Mouse (Mus musculus): Measurements from ENCODE around the gene Xrcc1. TPM values are rescaled to one million over a fixed set of nuclear protein-coding genes. Genes with fewer than 3 reads are reported as not detected.

Gene Xrcc1
- polyA plus RNA-seq, 1 experiment from 2014 or later = 26.6 TPM

GRCm38 (mm10) chr7:24592163-24592562 lies 46.1 kb downstream of the Xrcc1 start:
- H3K4me1 ChIP-seq (replicated peaks; ENCODE audit: control insufficient read depth, insufficient read depth, low read length) = peaks cover 9% of the 10 kb centered on the region; the same call in 1 of the 2 replicates
- WGBS = 62% methylated on average over 4 of the region's 4 CpGs
- no peak overlapping the region for H3K4me3 ChIP-seq (ENCODE audit: low read depth, low read length)
- no peak overlapping the region for H3K4me2 ChIP-seq (replicated peaks; ENCODE audit: low read depth)
- no peak for TF ChIP-seq CTCF (IDR thresholded peaks at IDR 0.05; ENCODE audit: low read depth)
- H3K9me3 ChIP-seq (ENCODE audit: control insufficient read depth) = no peaks in the 10 kb centered on the region
- no peak overlapping the region for H3K9ac ChIP-seq (ENCODE audit: low read depth, low read length)
- no peaks in the 10 kb centered on the region for H3K36me3 ChIP-seq (ENCODE audit: control insufficient read depth, insufficient read depth)
- H3K27ac ChIP-seq (ENCODE audit: low read depth, low read length) = no peak overlapping the region
- ATAC-seq = no peak
- H3K27me3 ChIP-seq (replicated peaks; ENCODE audit: control insufficient read depth, insufficient read depth, low read length) = no peaks in the 10 kb centered on the region

- 79% methylated on average over 6 of the region's 6 CpGs for WGBS
- no peak for TF ChIP-seq CTCF (IDR thresholded peaks at IDR 0.05; ENCODE audit: low read depth)
Observed at GRCm38 (mm10) chr7:24592781-24593180, 46.7 kb downstream of the Xrcc1 start.

DNA sequence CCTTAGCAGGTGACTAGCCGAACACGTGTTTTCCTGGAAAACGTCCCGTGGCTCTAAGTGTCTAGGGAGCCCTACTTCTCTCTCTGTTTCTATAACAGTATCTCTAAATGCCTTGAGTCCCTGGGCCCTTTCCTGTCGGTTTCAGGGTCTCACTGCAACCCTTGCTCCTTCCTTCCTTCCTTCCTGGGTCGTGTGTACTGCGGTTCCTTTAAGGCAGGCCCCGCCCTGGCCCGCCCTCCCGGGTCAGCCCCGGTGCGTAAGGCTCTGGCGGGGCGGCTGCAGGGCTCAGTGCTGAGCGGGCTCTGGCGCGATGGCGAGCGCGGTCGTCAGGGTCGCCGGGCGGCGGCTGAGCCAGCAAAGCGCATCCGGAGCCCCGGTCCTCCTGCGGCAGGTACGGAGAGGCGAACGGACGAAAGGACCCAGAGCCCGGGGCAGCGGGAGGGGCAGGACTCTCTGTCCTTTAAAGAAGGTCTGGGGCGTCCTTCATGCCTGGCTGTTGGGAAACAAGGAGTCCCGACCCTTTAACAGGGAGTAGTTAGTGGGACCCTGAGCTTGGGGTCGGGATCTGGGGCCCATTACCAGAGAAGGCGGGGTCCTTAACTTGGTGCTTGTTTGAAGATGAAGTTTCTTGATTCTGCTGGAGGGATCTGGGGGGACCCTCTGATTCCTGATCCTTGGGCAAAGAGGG lies 47.7 kb downstream of the Xrcc1 start:
- 2% methylated on average over 39 of the region's 39 CpGs for WGBS
- TF ChIP-seq CTCF (IDR thresholded peaks at IDR 0.05; ENCODE audit: low read depth) = no peak
- no peak overlapping the region for H3K27ac ChIP-seq (ENCODE audit: low read depth, low read length)
- H3K9ac ChIP-seq (ENCODE audit: low read depth, low read length) = peak overlapping the region; percentile 43; the same call in 1 of the 2 replicates
- H3K27me3 ChIP-seq (replicated peaks; ENCODE audit: control insufficient read depth, insufficient read depth, low read length) = no peaks in the 10 kb centered on the region
- 0 out of 2 replicates have a peak, but pooled peaks cover 3% of the 10 kb centered on the region for H3K4me1 ChIP-seq (replicated peaks; ENCODE audit: control insufficient read depth, insufficient read depth, low read length)
- no peaks in the 10 kb centered on the region for H3K9me3 ChIP-seq (ENCODE audit: control insufficient read depth)
- ATAC-seq = peak; percentile 76
- peak overlapping the region; percentile 84 for H3K4me2 ChIP-seq (replicated peaks; ENCODE audit: low read depth)
- H3K4me3 ChIP-seq (ENCODE audit: low read depth, low read length) = peak overlapping the region; percentile 58
- H3K36me3 ChIP-seq (ENCODE audit: control insufficient read depth, insufficient read depth) = no peaks in the 10 kb centered on the region

More at GRCm38 (mm10) chr7:24592781-24593180, 46.7 kb downstream of the Xrcc1 start:
- H3K27me3 ChIP-seq (replicated peaks; ENCODE audit: control insufficient read depth, insufficient read depth, low read length) = no peaks in the 10 kb centered on the region
- peaks cover 6% of the 10 kb centered on the region; the same call in 1 of the 2 replicates for H3K4me1 ChIP-seq (replicated peaks; ENCODE audit: control insufficient read depth, insufficient read depth, low read length)
- no peak overlapping the region for H3K4me2 ChIP-seq (replicated peaks; ENCODE audit: low read depth)
- no peak overlapping the region for H3K9ac ChIP-seq (ENCODE audit: low read depth, low read length)
- no peak overlapping the region for H3K4me3 ChIP-seq (ENCODE audit: low read depth, low read length)
- H3K36me3 ChIP-seq (ENCODE audit: control insufficient read depth, insufficient read depth) = no peaks in the 10 kb centered on the region
- H3K27ac ChIP-seq (ENCODE audit: low read depth, low read length) = no peak overlapping the region
- no peaks in the 10 kb centered on the region for H3K9me3 ChIP-seq (ENCODE audit: control insufficient read depth)
- no peak for ATAC-seq

DNA sequence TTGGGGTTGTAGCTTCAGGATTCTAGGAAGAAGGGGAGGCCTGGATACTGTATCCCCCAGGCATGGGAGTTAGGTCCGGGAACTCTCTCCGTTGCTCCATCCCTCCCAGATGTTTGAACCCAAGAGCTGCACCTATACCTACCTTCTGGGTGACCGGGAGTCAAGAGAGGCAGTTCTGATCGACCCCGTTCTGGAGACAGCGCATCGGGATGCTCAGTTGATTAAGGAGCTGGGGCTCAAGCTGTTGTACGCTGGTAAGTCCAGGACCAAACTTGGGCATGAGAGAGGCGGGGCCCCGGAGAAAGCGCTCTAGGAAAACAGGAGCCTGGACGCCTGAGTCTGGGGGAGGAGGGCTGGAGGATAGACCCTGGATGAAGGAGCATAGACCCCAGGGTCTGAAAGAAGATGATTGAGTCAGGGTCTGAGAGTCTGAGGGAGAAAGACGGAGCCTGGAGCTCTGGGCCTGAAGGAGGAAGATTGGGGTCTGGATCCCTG lies 48.3 kb downstream of the Xrcc1 start:
- peak overlapping the region; percentile 58 for H3K4me3 ChIP-seq (ENCODE audit: low read depth, low read length)
- peak overlapping the region; percentile 84 for H3K4me2 ChIP-seq (replicated peaks; ENCODE audit: low read depth)
- H3K4me1 ChIP-seq (replicated peaks; ENCODE audit: control insufficient read depth, insufficient read depth, low read length) = 0 out of 2 replicates have a peak, but pooled peaks cover 3% of the 10 kb centered on the region
- no peaks in the 10 kb centered on the region for H3K9me3 ChIP-seq (ENCODE audit: control insufficient read depth)
- H3K27me3 ChIP-seq (replicated peaks; ENCODE audit: control insufficient read depth, insufficient read depth, low read length) = no peaks in the 10 kb centered on the region
- no peak for TF ChIP-seq CTCF (IDR thresholded peaks at IDR 0.05; ENCODE audit: low read depth)
- H3K9ac ChIP-seq (ENCODE audit: low read depth, low read length) = no peak overlapping the region
- no peak overlapping the region for H3K27ac ChIP-seq (ENCODE audit: low read depth, low read length)
- H3K36me3 ChIP-seq (ENCODE audit: control insufficient read depth, insufficient read depth) = no peaks in the 10 kb centered on the region
- 7% methylated on average over 13 of the region's 13 CpGs for WGBS
- 0 out of 2 replicates have a peak, but pooled peaks have one; percentile 16 for ATAC-seq

GRCm38 (mm10) chr7:24595464-24595863 lies 49.4 kb downstream of the Xrcc1 start:
- H3K27ac ChIP-seq (ENCODE audit: low read depth, low read length) = no peak overlapping the region
- ATAC-seq = no peak
- H3K27me3 ChIP-seq (replicated peaks; ENCODE audit: control insufficient read depth, insufficient read depth, low read length) = no peaks in the 10 kb centered on the region
- H3K36me3 ChIP-seq (ENCODE audit: control insufficient read depth, insufficient read depth) = no peaks in the 10 kb centered on the region
- 0 out of 2 replicates have a peak, but pooled peaks cover 3% of the 10 kb centered on the region for H3K4me1 ChIP-seq (replicated peaks; ENCODE audit: control insufficient read depth, insufficient read depth, low read length)
- no peaks in the 10 kb centered on the region for H3K9me3 ChIP-seq (ENCODE audit: control insufficient read depth)
- H3K4me3 ChIP-seq (ENCODE audit: low read depth, low read length) = no peak overlapping the region; the same call in 1 of the 2 replicates
- no peak for TF ChIP-seq CTCF (IDR thresholded peaks at IDR 0.05; ENCODE audit: low read depth)
- H3K9ac ChIP-seq (ENCODE audit: low read depth, low read length) = no peak overlapping the region
- WGBS = 67% methylated on average over 2 of the region's 2 CpGs
- peak overlapping the region; percentile 7; the same call in 1 of the 2 replicates for H3K4me2 ChIP-seq (replicated peaks; ENCODE audit: low read depth)

DNA sequence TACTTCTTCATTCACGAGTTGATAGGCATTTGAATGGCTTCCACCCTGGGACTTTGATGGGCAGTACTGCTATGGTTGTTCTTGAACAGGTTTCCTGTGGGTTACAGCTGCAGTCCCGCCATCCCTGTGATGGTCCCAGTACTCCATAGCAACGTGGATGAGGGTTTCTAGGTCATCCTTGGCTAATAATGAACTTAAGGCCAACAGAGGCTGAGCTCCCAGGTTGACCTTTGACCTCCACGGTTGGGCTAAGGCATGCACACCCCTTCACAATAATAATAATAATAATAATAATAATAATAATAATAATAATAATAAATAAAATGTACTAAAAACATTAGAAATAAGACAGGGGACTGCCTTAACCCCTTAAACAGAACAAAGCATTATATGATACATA lies 52.0 kb downstream of the Xrcc1 start:
- 0 out of 2 replicates have a peak, but pooled peaks cover 3% of the 10 kb centered on the region for H3K4me1 ChIP-seq (replicated peaks; ENCODE audit: control insufficient read depth, insufficient read depth, low read length)
- H3K9me3 ChIP-seq (ENCODE audit: control insufficient read depth) = no peaks in the 10 kb centered on the region
- H3K4me3 ChIP-seq (ENCODE audit: low read depth, low read length) = no peak overlapping the region
- H3K36me3 ChIP-seq (ENCODE audit: control insufficient read depth, insufficient read depth) = no peaks in the 10 kb centered on the region
- no peak overlapping the region for H3K27ac ChIP-seq (ENCODE audit: low read depth, low read length)
- H3K9ac ChIP-seq (ENCODE audit: low read depth, low read length) = no peak overlapping the region
- no peaks in the 10 kb centered on the region for H3K27me3 ChIP-seq (replicated peaks; ENCODE audit: control insufficient read depth, insufficient read depth, low read length)
- no peak for TF ChIP-seq CTCF (IDR thresholded peaks at IDR 0.05; ENCODE audit: low read depth)
- WGBS = 52% methylated on average over 4 of the region's 4 CpGs
- no peak overlapping the region for H3K4me2 ChIP-seq (replicated peaks; ENCODE audit: low read depth)
- ATAC-seq = no peak
